Mouse (Mus musculus) ES-E14 (cell line): ENCODE measurements at regions not wholly inside any gene's neighbourhood (a gene's known extent, or its start where the extent isn't known, plus 50 kb on each side); places are given as distances from the start of the nearest gene placed in this dataset.

Source experiments
- CHD2 ChIP-seq: IDR thresholded peaks from 2 replicates; pipeline ENCODE4 v1.6.1; 2014; ENCODE audit warnings: mild to moderate bottlenecking, low read depth, low read length, inconsistent platforms
- HCFC1 ChIP-seq: IDR thresholded peaks from 2 replicates; pipeline ENCODE4 v1.6.1; 2012; ENCODE audit warnings: low read length, inconsistent platforms, borderline replicate concordance; ENCODE audit not compliant: insufficient read depth

- no peak for TF ChIP-seq CHD2
- TF ChIP-seq HCFC1 = no peak
Measured at GRCm38 (mm10) chr12:94283572-94283971, 1408.5 kb upstream of the Flrt2 start.
